Mouse (Mus musculus) liver, embryonic 13.5 days (tissue): ENCODE results near the gene Cpt1a. TPM values are rescaled to one million over a fixed set of nuclear protein-coding genes. Genes with fewer than 3 reads are reported as not detected.
A peak's percentile ranks its signal among the peaks of the same experiment; 100 is the strongest.

Experiments used
- ATAC-seq: fragments of 200-750 bp; cut with Nextera tagmentation; 2 replicates; pipeline ENCODE4 v1.8.0; 2017; ENCODE audit warnings: low read depth, mild to moderate bottlenecking, moderate number of reproducible peaks, moderate library complexity
- DNase-seq: peaks from one replicate; pipeline ENCODE4 v3.0.0; 2022
- H3K27ac ChIP-seq: fragments of 300-500 bp; sonication (generic); 2 replicates; pipeline ENCODE4 v1.5.1; 2015; ENCODE audit warnings: moderate library complexity, mild to moderate bottlenecking, inconsistent platforms
- H3K27me3 ChIP-seq: fragments of 300-500 bp; sonication (generic); 2 replicates; pipeline ENCODE4 v1.6.1; 2015; ENCODE audit warnings: mild to moderate bottlenecking, inconsistent platforms
- H3K36me3 ChIP-seq: fragments of 300-500 bp; sonication (generic); 2 replicates; pipeline ENCODE4 v1.6.1; 2015; ENCODE audit warnings: mild to moderate bottlenecking, inconsistent platforms
- H3K4me1 ChIP-seq: fragments of 300-500 bp; sonication (generic); replicated peaks from 2 replicates; pipeline ENCODE4 v1.6.1; 2015; ENCODE audit warnings: inconsistent platforms
- H3K4me2 ChIP-seq: fragments of 300-500 bp; sonication (generic); 2 replicates; pipeline ENCODE4 v1.6.1; 2015; ENCODE audit warnings: inconsistent platforms, mild to moderate bottlenecking, moderate library complexity
- H3K4me3 ChIP-seq: fragments of 300-500 bp; sonication (generic); replicated peaks from 2 replicates; pipeline ENCODE4 v1.5.1; 2015; ENCODE audit warnings: mild to moderate bottlenecking, inconsistent platforms
- H3K9ac ChIP-seq: fragments of 300-500 bp; sonication (generic); 2 replicates; pipeline ENCODE4 v1.6.1; 2015; ENCODE audit warnings: mild to moderate bottlenecking, inconsistent platforms
- H3K9me3 ChIP-seq: fragments of 300-500 bp; sonication (generic); replicated peaks from 2 replicates; pipeline ENCODE4 v1.6.1; 2016; ENCODE audit warnings: inconsistent platforms
- WGBS: fragments of 180-500 bp; shearing (Covaris S2); methylation state at CpG from one replicate; pipeline ENCODE4 v1.1.7; 2015; ENCODE audit not compliant: insufficient replicate concordance; 5-methylcytosine and 5-hydroxymethylcytosine counted together
- polyA plus RNA-seq: library from polyadenylated mRNA; unstranded; fragments of >200 nt; fragmentation: Nextera tagmentation; extraction: Ambion mirVana; gene quantifications from 2 replicates; pipeline ENCODE4 v1.2.1, GENCODE M21; 2015

Gene Cpt1a
- polyA plus RNA-seq, 1 experiment from 2014 or later, result 6.6 TPM

GRCm38 (mm10) chr19:3325771-3326478, 3.8 kb downstream of the Cpt1a start:
- peak overlapping the region; percentile 99 for H3K4me2 ChIP-seq
- peak overlapping the region; percentile 90 for H3K27ac ChIP-seq
- H3K27me3 ChIP-seq, result no peaks in the 10 kb centered on the region
- H3K9ac ChIP-seq, result peak overlapping the region; percentile 66
- no peak for DNase-seq
- no peaks in the 10 kb centered on the region for H3K9me3 ChIP-seq
- ATAC-seq, result no peak
- 47% methylated on average over 15 of the region's 15 CpGs for WGBS
- peak overlapping the region; percentile 70 for H3K4me3 ChIP-seq
- no peaks in the 10 kb centered on the region for H3K36me3 ChIP-seq
- peaks cover 79% of the 10 kb centered on the region for H3K4me1 ChIP-seq

DNA sequence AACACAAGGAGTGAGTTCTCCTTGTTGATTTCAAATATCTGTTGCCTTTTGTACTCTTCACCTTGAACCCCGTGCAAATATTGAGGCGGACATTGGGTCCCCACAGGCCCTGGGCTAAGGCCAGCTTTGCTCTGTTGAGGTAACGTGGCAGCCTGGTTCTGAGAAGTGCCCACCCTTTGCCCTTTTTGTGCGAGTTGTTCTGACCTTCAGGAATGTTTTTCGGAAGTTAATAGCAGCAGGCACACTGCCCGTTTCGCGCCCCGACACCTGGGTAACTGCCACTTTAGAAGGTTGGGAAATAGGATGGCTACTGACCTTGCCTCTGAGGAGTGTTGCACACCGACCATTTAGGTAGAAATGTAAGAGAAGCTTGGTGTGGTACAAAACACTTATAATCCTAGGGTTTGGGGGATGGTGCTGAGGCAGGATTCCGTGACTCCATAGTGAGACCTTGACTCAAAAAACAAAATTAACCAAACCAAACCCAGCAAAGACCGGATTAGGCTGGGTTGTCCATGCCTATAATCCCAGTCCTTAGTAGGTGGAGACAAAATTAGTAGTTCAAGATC, 4.4 kb downstream of the Cpt1a start:
- no peaks in the 10 kb centered on the region for H3K27me3 ChIP-seq
- no peaks in the 10 kb centered on the region for H3K36me3 ChIP-seq
- H3K4me1 ChIP-seq, result peaks cover 75% of the 10 kb centered on the region
- H3K27ac ChIP-seq, result peak overlapping the region; percentile 90; the same call in 1 of the 2 replicates
- ATAC-seq (no peak), DNase-seq (no peak)
- no peaks in the 10 kb centered on the region for H3K9me3 ChIP-seq
- H3K9ac ChIP-seq, result no peak overlapping the region
- H3K4me3 ChIP-seq, result 0 out of 2 replicates have a peak overlapping the region, but pooled peaks have one; percentile 70
- WGBS, result 80% methylated on average over 12 of the region's 12 CpGs
- no peak overlapping the region for H3K4me2 ChIP-seq

DNA sequence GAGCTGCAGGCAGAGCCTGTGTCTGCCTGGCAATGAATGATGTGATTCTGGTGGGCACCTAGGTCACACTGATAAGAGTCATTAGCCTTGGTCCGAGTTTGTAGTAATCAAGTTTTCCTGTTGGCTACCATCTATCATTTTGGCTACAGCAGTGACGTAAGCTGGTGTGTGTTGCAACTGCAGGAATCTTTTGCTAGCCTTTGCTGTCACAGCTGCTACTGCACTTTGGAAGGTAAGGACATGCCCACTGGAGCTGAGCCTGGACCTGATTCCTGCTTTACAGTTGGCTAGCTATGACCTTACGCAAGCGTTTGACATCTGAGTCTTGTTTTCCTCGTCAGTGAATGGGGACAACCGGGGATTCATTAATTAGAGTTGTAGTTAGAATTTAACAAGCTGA, 11.1 kb downstream of the Cpt1a start:
- no peaks in the 10 kb centered on the region for H3K36me3 ChIP-seq
- H3K4me3 ChIP-seq, result no peak overlapping the region
- ATAC-seq (no peak), DNase-seq (no peak)
- H3K9ac ChIP-seq, result no peak overlapping the region
- H3K9me3 ChIP-seq, result no peaks in the 10 kb centered on the region
- whole genome bisulfite sequencing, result 56% methylated on average over 6 of the region's 6 CpGs
- 0 out of 2 replicates have a peak overlapping the region, but pooled peaks have one; percentile 85 for H3K27ac ChIP-seq
- no peaks in the 10 kb centered on the region for H3K27me3 ChIP-seq
- no peak overlapping the region for H3K4me2 ChIP-seq
- H3K4me1 ChIP-seq, result peaks cover 58% of the 10 kb centered on the region

GRCm38 (mm10) chr19:3333694-3334515, 11.8 kb downstream of the Cpt1a start:
- WGBS, result 54% methylated on average over 17 of the region's 17 CpGs
- Histone ChIP-seq H3K27me3 (no peaks in the 10 kb centered on the region), H3K9me3 (no peaks in the 10 kb centered on the region), H3K9ac (peak overlapping the region; percentile 59), H3K4me1 (peaks cover 51% of the 10 kb centered on the region), H3K4me3 (peak overlapping the region; percentile 25; the same call in 1 of the 2 replicates), H3K4me2 (peak overlapping the region; percentile 59), H3K27ac (peak overlapping the region; percentile 85), H3K36me3 (no peaks in the 10 kb centered on the region)
- DNase-seq, result peak; percentile 42
- ATAC-seq, result peak; percentile 63

DNA sequence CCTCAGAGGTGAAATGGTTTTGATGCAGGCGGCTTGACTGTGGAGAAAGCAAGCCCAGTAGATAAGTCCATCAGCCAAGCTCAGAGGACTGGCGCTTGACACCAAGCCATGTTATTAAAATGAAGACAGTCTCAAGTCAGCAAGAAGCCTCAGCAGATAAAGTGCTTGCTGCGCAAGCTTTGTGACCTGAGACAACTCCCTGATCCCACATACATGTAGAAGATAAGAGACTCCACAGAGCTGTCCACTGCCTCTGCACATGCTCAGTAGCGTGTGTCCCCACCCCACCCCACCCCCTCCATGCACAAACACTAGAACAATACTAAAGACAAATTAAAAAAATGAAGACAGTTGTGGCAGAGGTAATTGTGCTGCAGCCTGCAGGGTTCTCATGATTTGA, 12.4 kb downstream of the Cpt1a start:
- Histone ChIP-seq H3K36me3 (no peaks in the 10 kb centered on the region), H3K27ac (peak overlapping the region; percentile 85), H3K9me3 (no peaks in the 10 kb centered on the region), H3K4me3 (peak overlapping the region; percentile 25; the same call in 1 of the 2 replicates), H3K4me2 (peak overlapping the region; percentile 59), H3K9ac (peak overlapping the region; percentile 59), H3K27me3 (no peaks in the 10 kb centered on the region), H3K4me1 (peaks cover 48% of the 10 kb centered on the region)
- DNase-seq, result peak; percentile 20
- peak; percentile 83 for ATAC-seq
- WGBS, result 7% methylated on average over 4 of the region's 4 CpGs

DNA sequence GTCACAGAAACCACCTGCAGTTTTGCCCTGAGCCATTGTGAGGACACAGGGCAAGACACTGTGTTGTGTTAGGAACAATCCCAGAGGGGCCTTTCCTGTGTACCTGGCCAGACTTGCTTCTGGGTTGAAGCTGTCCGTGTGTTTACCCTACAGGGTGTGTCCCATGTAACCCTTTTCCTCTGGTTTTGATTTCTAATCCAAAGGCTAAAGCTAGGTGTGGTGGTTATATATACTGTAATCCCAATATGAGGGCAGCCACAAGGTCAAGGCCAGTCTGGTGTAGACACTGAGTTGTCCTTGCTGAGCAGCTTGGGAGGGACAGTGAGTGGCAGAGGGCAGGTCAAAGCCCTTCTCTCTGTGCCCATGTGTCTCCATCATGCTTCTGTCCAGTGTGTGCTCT, 13.8 kb downstream of the Cpt1a start:
- Histone ChIP-seq H3K27ac (no peak overlapping the region), H3K9me3 (no peaks in the 10 kb centered on the region), H3K4me2 (no peak overlapping the region), H3K4me1 (peaks cover 42% of the 10 kb centered on the region), H3K36me3 (no peaks in the 10 kb centered on the region), H3K27me3 (no peaks in the 10 kb centered on the region), H3K9ac (no peak overlapping the region), H3K4me3 (no peak overlapping the region)
- no peak for DNase-seq
- ATAC-seq, result no peak
- WGBS, result 48% methylated on average over 1 of the region's 1 CpGs

DNA sequence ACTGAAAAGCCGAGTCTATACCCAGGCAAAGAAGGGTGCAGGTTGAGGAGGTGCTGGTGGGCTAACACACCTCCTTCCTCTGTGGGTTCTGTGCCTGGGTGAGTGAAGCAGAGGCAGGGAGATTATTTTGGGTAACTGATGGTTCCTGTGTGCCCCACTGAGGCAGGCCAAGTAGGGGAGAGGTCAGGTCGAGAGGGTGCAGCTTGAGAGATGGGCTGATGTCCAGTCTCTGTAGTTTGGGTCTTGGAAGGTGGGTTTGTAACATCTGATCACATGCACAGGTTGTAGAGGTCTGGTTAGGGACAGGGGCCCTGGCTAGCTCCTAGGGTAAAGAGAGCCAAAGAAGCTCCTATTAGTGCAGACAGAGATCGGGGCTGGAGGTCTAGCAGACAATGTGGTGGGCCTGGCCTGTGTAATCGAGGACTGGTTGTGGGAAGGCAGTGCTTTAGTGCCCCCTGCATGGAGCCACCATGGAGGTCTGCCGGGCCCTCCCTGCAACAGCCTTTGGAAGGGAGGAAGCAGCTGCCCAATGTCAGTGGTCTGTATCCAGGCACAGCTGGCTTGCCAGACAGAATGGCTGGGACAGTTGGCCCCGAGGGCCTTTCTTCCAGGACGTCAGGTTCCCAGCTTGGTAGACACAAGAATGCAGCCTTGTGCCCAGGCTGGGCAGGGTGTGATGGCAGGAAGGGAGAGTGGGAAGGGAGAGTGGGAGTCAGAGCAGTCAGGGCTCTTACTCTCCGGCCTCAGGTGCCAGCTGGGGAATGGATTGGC, 14.5 kb downstream of the Cpt1a start:
- H3K4me3 ChIP-seq, result no peak overlapping the region
- H3K9ac ChIP-seq, result no peak overlapping the region
- H3K4me2 ChIP-seq, result no peak overlapping the region
- peaks cover 41% of the 10 kb centered on the region for H3K4me1 ChIP-seq
- H3K36me3 ChIP-seq, result no peaks in the 10 kb centered on the region
- no peaks in the 10 kb centered on the region for H3K27me3 ChIP-seq
- DNase-seq (no peak), ATAC-seq (no peak)
- WGBS, result 68% methylated on average over 8 of the region's 8 CpGs
- H3K9me3 ChIP-seq, result no peaks in the 10 kb centered on the region
- no peak overlapping the region for H3K27ac ChIP-seq

DNA sequence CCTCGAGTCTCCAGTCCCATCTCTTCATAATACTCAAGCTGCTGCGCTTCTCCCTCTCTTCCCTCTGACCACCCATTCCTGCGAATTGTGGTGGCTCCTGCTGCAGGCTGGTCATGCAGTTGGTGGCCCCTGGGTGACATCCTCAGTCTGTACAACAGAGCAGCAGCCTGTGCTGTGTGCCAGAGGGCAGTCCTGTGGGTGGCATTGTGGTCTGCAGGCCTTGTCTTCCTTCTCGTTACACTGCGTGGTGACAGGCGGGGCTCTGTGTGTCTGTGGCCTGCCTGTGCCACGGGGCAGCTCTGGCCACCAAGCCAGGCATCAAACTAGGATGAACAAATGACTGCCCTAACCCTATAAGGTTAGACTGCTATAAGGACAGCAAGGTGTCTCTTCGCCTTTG, 17.1 kb downstream of the Cpt1a start:
- no peak for ATAC-seq
- H3K36me3 ChIP-seq, result no peaks in the 10 kb centered on the region
- no peak overlapping the region for H3K9ac ChIP-seq
- no peaks in the 10 kb centered on the region for H3K27me3 ChIP-seq
- H3K4me2 ChIP-seq, result no peak overlapping the region
- H3K4me1 ChIP-seq, result peaks cover 25% of the 10 kb centered on the region
- no peak overlapping the region for H3K4me3 ChIP-seq
- no peaks in the 10 kb centered on the region for H3K9me3 ChIP-seq
- no peak overlapping the region for H3K27ac ChIP-seq
- 68% methylated on average over 8 of the region's 8 CpGs for WGBS
- no peak for DNase-seq

DNA sequence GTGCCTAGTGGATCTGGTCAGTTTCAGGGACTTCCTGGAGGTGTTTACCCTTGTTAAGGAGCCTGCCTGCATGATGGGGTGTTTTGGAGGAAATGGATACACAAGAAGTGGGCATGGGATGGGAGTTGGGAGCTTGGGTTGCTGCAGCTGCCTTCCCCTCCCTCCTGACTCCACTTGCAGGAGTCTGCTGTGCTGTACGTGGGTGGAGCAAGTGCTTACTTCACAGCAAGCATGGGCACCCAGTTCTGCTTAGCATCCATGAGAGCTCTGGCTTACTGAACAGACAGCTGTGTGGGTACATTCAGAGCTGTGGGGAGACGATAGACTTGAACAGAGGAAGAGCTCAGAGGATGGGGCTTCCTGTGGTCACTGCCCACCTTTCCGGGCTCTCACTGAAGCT, 18.9 kb downstream of the Cpt1a start:
- ATAC-seq, result no peak
- DNase-seq, result no peak
- Histone ChIP-seq H3K9me3 (no peaks in the 10 kb centered on the region), H3K4me1 (peaks cover 7% of the 10 kb centered on the region), H3K4me3 (no peak overlapping the region), H3K36me3 (no peaks in the 10 kb centered on the region), H3K4me2 (no peak overlapping the region), H3K27me3 (no peaks in the 10 kb centered on the region), H3K27ac (no peak overlapping the region), H3K9ac (no peak overlapping the region)
- 33% methylated on average over 3 of the region's 3 CpGs for WGBS

GRCm38 (mm10) chr19:3343929-3344328, 21.8 kb downstream of the Cpt1a start:
- Histone ChIP-seq H3K4me1 (0 out of 2 replicates have a peak, but pooled peaks cover 3% of the 10 kb centered on the region), H3K27me3 (no peaks in the 10 kb centered on the region), H3K9ac (no peak overlapping the region), H3K4me2 (no peak overlapping the region), H3K9me3 (peaks cover 5% of the 10 kb centered on the region; the same call in 1 of the 2 replicates), H3K36me3 (no peaks in the 10 kb centered on the region), H3K27ac (no peak overlapping the region), H3K4me3 (no peak overlapping the region)
- ATAC-seq (no peak), DNase-seq (no peak)
- 67% methylated on average over 3 of the region's 3 CpGs for WGBS
